Comparison of ENCODE assay signal across 22 mouse cellular contexts in the genomic region with DNA sequence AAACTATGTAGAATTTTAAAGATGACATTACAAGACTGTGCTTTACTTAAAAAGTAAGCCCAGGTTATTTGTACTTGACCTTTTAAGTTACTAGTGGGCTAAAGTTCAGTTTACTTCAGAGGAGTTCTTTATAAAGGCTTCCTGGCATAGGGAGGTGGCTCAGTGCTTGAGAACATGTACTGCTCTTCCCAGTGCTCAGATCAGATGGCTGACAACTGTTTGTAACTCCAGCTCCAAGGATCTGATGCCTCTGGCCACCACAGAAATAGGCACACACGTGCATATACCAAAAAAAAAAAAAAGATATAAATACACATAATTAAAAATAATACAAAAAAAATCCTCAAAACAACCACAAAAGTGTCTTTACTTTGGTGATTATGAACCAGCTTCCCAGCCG.
"Had no signal": no experiment of that assay in that cellular context is flagged by ENCODE, and none has a peak within 500 bp of the region (broad histone marks: within the 10 kb centered on the region; RNA-seq: fewer than 3 reads in every experiment).

No protein-coding gene starts in this region.

- H3K4me1 ChIP-seq: limb, embryonic 12.5 days; limb, embryonic 15.5 days had no signal

- H3K4me3 ChIP-seq: left cerebral cortex, adult 2 months; limb, embryonic 12.5 days; limb, embryonic 15.5 days; lung, embryonic 15.5 days; midbrain, embryonic 10.5 days; midbrain, embryonic 13.5 days had no signal

- H3K36me3 ChIP-seq: limb, embryonic 12.5 days; limb, embryonic 15.5 days; lung, embryonic 15.5 days; midbrain, embryonic 10.5 days; midbrain, embryonic 13.5 days had no signal

- H3K4me2 ChIP-seq: limb, embryonic 12.5 days; limb, embryonic 15.5 days; liver, embryonic 11.5 days; lung, embryonic 15.5 days; midbrain, embryonic 13.5 days had no signal

- DNase-seq: kidney, adult 18-20 months; kidney, adult 9 months; kidney, postnatal 14 days; kidney, postnatal 4 days; layer of hippocampus, adult 9-11 months; left cerebral cortex, postnatal 4 days; liver, postnatal 0 days; lung, postnatal 14 days; lung, postnatal 4 days; thymus, adult 2 months; thymus, postnatal 25 days had no signal

- H3K9me3 ChIP-seq: limb, embryonic 12.5 days; limb, embryonic 15.5 days; lung, embryonic 15.5 days; midbrain, embryonic 10.5 days; midbrain, embryonic 13.5 days had no signal

- H3K27ac ChIP-seq: left cerebral cortex, adult 2 months; limb, embryonic 12.5 days; limb, embryonic 15.5 days; liver, embryonic 14.5 days; lung, embryonic 15.5 days; midbrain, embryonic 10.5 days; midbrain, embryonic 13.5 days; stomach, postnatal 0 days had no signal

- H3K27me3 ChIP-seq: limb, embryonic 12.5 days; limb, embryonic 15.5 days; lung, embryonic 15.5 days; midbrain, embryonic 13.5 days had no signal

- ATAC-seq: intestine, embryonic 16.5 days; liver, postnatal 0 days; midbrain, embryonic 13.5 days; midbrain, embryonic 16.5 days had no signal

- H3K9ac ChIP-seq: limb, embryonic 12.5 days; limb, embryonic 15.5 days; liver, embryonic 14.5 days; liver, postnatal 0 days; lung, embryonic 15.5 days; midbrain, embryonic 13.5 days had no signal
